Mouse (Mus musculus): ENCODE data around the gene Cpeb3.

- TF ChIP-seq GATA1 (IDR thresholded peaks at IDR 0.05; ENCODE audit: borderline replicate concordance, low read length) (no peak), FLI1 (IDR thresholded peaks at IDR 0.05; ENCODE audit: low read length) (no peak)
Observed at GRCm38 (mm10) chr19:37055976-37056556, 152.3 kb downstream of the Cpeb3 start.
